Mouse (Mus musculus) hindbrain, embryonic 10.5 days (tissue): ENCODE data around the gene Hoxa4. TPM values are rescaled to one million over a fixed set of nuclear protein-coding genes. Genes with fewer than 3 reads are reported as not detected.

Source experiments
- DNase-seq: peaks from one replicate; pipeline ENCODE4 v3.0.0-alpha.2; 2017; ENCODE audit warnings: low spot score
- H3K27ac ChIP-seq: fragments of 300-500 bp; sonication (generic); 2 replicates; pipeline ENCODE4 v1.5.1; 2016; ENCODE audit warnings: mild to moderate bottlenecking, moderate library complexity
- H3K27me3 ChIP-seq: fragments of 300-500 bp; sonication (generic); 2 replicates; pipeline ENCODE4 v1.6.1; 2016; ENCODE audit warnings: mild to moderate bottlenecking; ENCODE audit not compliant: poor library complexity, insufficient read depth, severe bottlenecking
- H3K36me3 ChIP-seq: fragments of 300-500 bp; sonication (generic); 2 replicates; pipeline ENCODE4 v1.6.1; 2016; ENCODE audit warnings: mild to moderate bottlenecking, moderate library complexity
- H3K4me1 ChIP-seq: fragments of 300-500 bp; sonication (generic); replicated peaks from 2 replicates; pipeline ENCODE4 v1.6.1; 2016; ENCODE audit warnings: mild to moderate bottlenecking
- H3K4me3 ChIP-seq: fragments of 300-500 bp; sonication (generic); 2 replicates; pipeline ENCODE4 v1.5.1; 2016; ENCODE audit warnings: mild to moderate bottlenecking, moderate library complexity
- H3K9me3 ChIP-seq: fragments of 300-500 bp; sonication (generic); 2 replicates; pipeline ENCODE4 v1.6.1; 2016; ENCODE audit warnings: mild to moderate bottlenecking, moderate library complexity
- WGBS: fragments of 180-500 bp; shearing (Covaris S2); methylation state at CpG from one replicate; pipeline ENCODE4 v1.1.7; 2016; 5-methylcytosine and 5-hydroxymethylcytosine counted together
- polyA plus RNA-seq: library from polyadenylated mRNA; unstranded; fragments of >200 nt; fragmentation: Nextera tagmentation; extraction: Ambion mirVana; gene quantifications from 2 replicates; pipeline ENCODE4 v1.2.1, GENCODE M21; 2016

Hoxa4 gene
- polyA plus RNA-seq, 1 experiment from 2014 or later, result 4.3 TPM

GRCm38 (mm10) chr6:52184668-52185067 lies 6.9 kb downstream of the Hoxa4 start:
- no peak for DNase-seq
- peak overlapping the region; percentile 23; the same call in 1 of the 2 replicates for H3K27ac ChIP-seq
- H3K9me3 ChIP-seq, result no peaks in the 10 kb centered on the region
- 4% methylated on average over 6 of the region's 6 CpGs for WGBS
- H3K4me3 ChIP-seq, result 0 out of 2 replicates have a peak overlapping the region, but pooled peaks have one; percentile 20
- H3K4me1 ChIP-seq, result no peaks in the 10 kb centered on the region; the same call in 1 of the 2 replicates
- H3K27me3 ChIP-seq, result peaks cover 100% of the 10 kb centered on the region
- H3K36me3 ChIP-seq, result no peaks in the 10 kb centered on the region

- no peaks in the 10 kb centered on the region for H3K9me3 ChIP-seq
- no peak overlapping the region for H3K27ac ChIP-seq
- no peaks in the 10 kb centered on the region for H3K36me3 ChIP-seq
- no peaks in the 10 kb centered on the region; the same call in 1 of the 2 replicates for H3K4me1 ChIP-seq
- no peak for DNase-seq
- peaks cover 100% of the 10 kb centered on the region for H3K27me3 ChIP-seq
- WGBS, result 9% methylated on average over 10 of the region's 10 CpGs
- H3K4me3 ChIP-seq, result no peak overlapping the region
Measured at GRCm38 (mm10) chr6:52183311-52184080, 8.1 kb downstream of the Hoxa4 start.

- Histone ChIP-seq H3K4me1 (no peaks in the 10 kb centered on the region; the same call in 1 of the 2 replicates), H3K27ac (no peak overlapping the region)
- 14% methylated on average over 1 of the region's 1 CpGs for WGBS
Measured at GRCm38 (mm10) chr6:52182793-52183192, 8.8 kb downstream of the Hoxa4 start.

DNA sequence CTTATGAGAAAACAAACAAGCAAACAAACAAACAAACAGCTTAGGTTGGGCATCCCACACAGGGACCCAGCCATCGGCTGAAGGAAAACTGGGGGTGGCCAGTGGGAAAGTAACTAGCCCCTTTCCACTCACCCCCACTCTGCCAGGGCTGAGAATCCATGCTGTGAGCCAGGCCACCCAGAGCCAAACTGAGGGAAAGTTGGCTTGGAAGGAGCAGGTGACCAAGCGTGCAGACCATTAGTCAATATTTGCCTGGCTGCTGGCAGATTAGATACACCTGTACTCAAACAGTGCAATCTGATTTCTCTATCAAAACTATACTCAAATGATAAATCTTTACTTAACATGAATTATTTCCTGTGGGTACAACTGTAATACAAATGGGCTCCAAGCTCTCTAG lies 9.5 kb downstream of the Hoxa4 start:
- WGBS, result 19% methylated on average over 2 of the region's 2 CpGs
- DNase-seq, result no peak
- no peaks in the 10 kb centered on the region for H3K36me3 ChIP-seq
- H3K4me3 ChIP-seq, result no peak overlapping the region
- no peak overlapping the region for H3K27ac ChIP-seq
- H3K27me3 ChIP-seq, result peaks cover 100% of the 10 kb centered on the region
- no peaks in the 10 kb centered on the region for H3K9me3 ChIP-seq
- H3K4me1 ChIP-seq, result no peaks in the 10 kb centered on the region; the same call in 1 of the 2 replicates

More at GRCm38 (mm10) chr6:52182793-52183192, 8.8 kb downstream of the Hoxa4 start:
- no peaks in the 10 kb centered on the region for H3K9me3 ChIP-seq
- H3K36me3 ChIP-seq, result no peaks in the 10 kb centered on the region
- no peak for DNase-seq
- H3K27me3 ChIP-seq, result peaks cover 100% of the 10 kb centered on the region
- H3K4me3 ChIP-seq, result no peak overlapping the region

DNA sequence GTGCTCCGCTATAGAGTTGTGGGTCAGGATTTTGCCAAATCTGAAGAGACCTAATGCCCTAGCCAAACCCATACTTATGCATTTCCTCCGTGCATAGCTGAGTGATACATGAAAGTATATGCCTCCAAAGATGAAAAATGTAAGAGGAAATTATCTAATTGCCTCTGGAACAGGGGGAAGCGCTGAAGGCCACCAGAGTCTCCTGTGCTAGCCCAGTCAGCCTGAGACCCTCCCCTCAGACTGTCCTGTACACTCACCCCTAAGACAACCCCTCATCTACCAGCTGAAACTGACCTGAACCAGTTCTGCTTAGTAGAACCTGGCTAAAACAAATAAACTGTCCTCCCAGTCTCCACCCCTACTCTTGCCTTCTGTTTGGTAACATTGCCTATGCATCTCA lies 10.8 kb downstream of the Hoxa4 start:
- no peak for DNase-seq
- Histone ChIP-seq H3K4me3 (peak overlapping the region; percentile 81), H3K9me3 (no peaks in the 10 kb centered on the region), H3K27ac (no peak overlapping the region), H3K27me3 (peaks cover 100% of the 10 kb centered on the region), H3K36me3 (no peaks in the 10 kb centered on the region), H3K4me1 (peaks cover 4% of the 10 kb centered on the region)
- WGBS, result 4% methylated on average over 3 of the region's 3 CpGs

- Histone ChIP-seq H3K9me3 (no peaks in the 10 kb centered on the region), H3K27ac (peak overlapping the region; percentile 82), H3K27me3 (peaks cover 100% of the 10 kb centered on the region), H3K4me3 (peak overlapping the region; percentile 81), H3K36me3 (no peaks in the 10 kb centered on the region), H3K4me1 (peaks cover 8% of the 10 kb centered on the region)
- 1% methylated on average over 11 of the region's 11 CpGs for WGBS
- DNase-seq, result no peak
Measured at GRCm38 (mm10) chr6:52180213-52180710, 11.3 kb downstream of the Hoxa4 start.

DNA sequence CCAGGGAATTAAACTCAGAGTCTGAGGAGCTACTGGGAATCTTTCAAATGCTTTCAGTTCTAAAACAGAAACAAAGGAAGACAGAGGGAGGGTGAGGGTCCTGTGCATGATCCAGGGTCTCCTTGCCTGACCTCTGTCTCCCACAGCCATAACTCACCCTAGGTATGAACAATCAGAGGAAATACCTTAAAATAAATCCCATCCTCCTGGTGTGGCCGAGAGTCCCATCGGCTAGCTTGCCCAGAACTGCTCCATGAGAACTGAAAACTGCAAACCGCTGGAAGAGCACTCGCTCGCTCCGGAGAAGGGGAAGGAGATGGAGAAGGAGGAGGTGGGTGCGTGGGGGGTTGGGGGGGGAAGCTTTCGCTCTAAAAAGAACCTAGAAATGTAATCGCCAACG lies 11.9 kb downstream of the Hoxa4 start:
- no peak for DNase-seq
- H3K9me3 ChIP-seq, result no peaks in the 10 kb centered on the region
- peak overlapping the region; percentile 81 for H3K4me3 ChIP-seq
- no peaks in the 10 kb centered on the region for H3K36me3 ChIP-seq
- peaks cover 100% of the 10 kb centered on the region for H3K27me3 ChIP-seq
- WGBS, result 2% methylated on average over 10 of the region's 10 CpGs
- peak overlapping the region; percentile 82 for H3K27ac ChIP-seq
- peaks cover 10% of the 10 kb centered on the region for H3K4me1 ChIP-seq

DNA sequence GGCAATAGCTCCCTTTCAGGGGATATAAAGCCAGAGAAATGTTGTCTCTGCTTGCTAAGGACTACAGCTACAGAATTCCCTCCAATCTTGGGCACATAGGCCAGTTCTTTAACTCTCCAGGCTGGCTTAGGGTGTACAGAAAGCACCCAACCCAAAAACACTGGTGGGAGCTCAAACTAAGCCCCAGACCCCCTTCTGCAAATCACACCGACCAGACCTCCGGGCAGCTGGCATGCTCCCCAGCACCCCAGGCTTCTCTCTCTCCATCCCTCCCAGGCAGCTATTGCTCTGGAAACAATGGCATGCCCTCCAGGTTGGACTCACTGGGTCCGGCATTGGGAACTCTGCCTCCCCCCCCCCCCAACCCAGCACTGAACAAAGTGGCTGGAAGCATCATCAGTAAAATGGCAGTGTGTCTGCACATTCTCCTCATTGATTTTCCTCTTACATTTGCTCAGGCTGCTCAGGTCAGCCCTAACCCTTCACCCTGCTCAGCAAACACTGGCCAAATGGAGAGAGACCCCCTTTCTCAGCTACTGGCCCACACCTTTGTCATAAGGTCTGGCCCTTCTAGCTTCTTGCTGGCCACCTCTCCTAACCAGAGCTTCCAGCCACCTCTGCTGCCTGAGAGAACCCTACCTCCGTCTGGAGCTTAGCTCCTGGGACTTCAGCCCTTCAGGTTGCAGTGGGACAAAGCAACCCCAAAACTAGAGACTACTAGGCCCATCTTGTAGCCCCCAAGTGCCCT lies 12.5 kb downstream of the Hoxa4 start:
- H3K4me3 ChIP-seq, result peak overlapping the region; percentile 81
- 1% methylated on average over 4 of the region's 4 CpGs for WGBS
- no peaks in the 10 kb centered on the region for H3K9me3 ChIP-seq
- peaks cover 100% of the 10 kb centered on the region for H3K27me3 ChIP-seq
- peak; percentile 42 for DNase-seq
- H3K4me1 ChIP-seq, result peaks cover 10% of the 10 kb centered on the region
- H3K27ac ChIP-seq, result peak overlapping the region; percentile 82
- H3K36me3 ChIP-seq, result no peaks in the 10 kb centered on the region

GRCm38 (mm10) chr6:52177806-52178205 lies 13.7 kb downstream of the Hoxa4 start:
- under 1% methylated on average over 9 of the region's 9 CpGs for WGBS
- Histone ChIP-seq H3K4me1 (peaks cover 14% of the 10 kb centered on the region), H3K27ac (peak overlapping the region; percentile 82), H3K27me3 (peaks cover 100% of the 10 kb centered on the region), H3K36me3 (no peaks in the 10 kb centered on the region), H3K9me3 (no peaks in the 10 kb centered on the region), H3K4me3 (peak overlapping the region; percentile 81)
- DNase-seq, result no peak

DNA sequence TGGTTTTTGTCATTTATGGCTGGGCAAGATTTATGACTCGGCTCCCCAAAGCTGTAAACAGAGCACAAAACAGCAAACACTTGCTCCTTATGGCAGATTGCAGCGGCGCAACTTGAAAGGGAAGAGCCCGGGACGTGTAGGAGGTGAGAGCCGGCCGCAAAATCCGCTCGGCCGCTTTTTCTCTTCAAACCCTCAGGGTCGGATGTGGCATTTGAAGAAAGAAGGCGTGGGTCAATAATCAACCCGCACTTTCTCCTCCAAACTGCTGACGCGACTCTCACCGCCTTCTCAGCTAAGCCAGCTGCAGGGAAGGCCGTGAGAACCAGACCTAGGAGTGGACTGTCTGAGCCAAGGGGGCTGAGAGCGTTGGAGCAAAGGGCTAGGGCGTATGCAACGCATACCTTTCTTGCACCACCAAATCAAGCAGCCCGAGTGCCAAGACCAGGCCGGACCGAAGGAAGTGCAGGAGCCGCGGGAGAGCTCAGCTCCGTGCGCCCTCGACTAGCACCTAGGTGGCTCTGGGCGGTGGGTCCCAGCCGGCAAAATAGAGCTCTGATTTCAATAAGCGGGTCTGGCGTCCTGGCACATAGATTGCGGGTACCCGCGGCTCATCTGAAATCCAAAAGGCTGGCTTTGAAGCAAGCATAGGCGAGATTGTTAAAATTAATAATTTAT lies 14.4 kb downstream of the Hoxa4 start, which contains the start of gene 5730596B20Rik:
Gene 5730596B20Rik, plus strand, starts transcription at position 438 of the 675 bp plus-strand sequence.
- Histone ChIP-seq H3K4me3 (peak within 1 kb of the TSS; percentile 81), H3K9me3 (no peaks in the 10 kb centered on the region), H3K27ac (peak within 1 kb of the TSS; percentile 82), H3K36me3 (no peaks in the 10 kb centered on the region), H3K27me3 (peaks cover 100% of the 10 kb centered on the region), H3K4me1 (peaks cover 20% of the 10 kb centered on the region)
- peak; percentile 73 for DNase-seq
- under 1% methylated on average over 36 of the region's 36 CpGs for WGBS

DNA sequence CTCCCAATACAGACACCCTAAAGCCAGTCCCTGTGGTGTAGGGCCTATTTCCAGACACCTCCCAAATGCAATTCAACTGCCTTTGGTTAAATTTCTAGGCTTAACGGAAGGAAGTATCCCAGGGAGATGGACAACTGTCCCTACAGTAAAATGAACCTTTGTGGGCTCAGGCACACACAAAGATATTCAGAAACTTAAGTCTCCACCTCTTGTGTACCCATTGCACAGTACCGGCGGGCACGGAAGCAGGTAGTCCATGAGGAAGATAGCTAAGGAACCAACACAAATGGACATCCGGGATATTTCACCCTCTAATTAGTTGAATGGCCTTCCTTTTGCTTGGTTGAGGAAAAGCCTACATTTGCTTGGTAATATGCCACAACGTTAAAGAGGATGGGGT lies 15.2 kb downstream of the Hoxa4 start:
- H3K27ac ChIP-seq, result peak overlapping the region; percentile 82
- peaks cover 100% of the 10 kb centered on the region for H3K27me3 ChIP-seq
- H3K4me3 ChIP-seq, result peak overlapping the region; percentile 81
- H3K36me3 ChIP-seq, result no peaks in the 10 kb centered on the region
- H3K4me1 ChIP-seq, result peaks cover 28% of the 10 kb centered on the region
- 2% methylated on average over 6 of the region's 6 CpGs for WGBS
- H3K9me3 ChIP-seq, result no peaks in the 10 kb centered on the region
- no peak for DNase-seq

DNA sequence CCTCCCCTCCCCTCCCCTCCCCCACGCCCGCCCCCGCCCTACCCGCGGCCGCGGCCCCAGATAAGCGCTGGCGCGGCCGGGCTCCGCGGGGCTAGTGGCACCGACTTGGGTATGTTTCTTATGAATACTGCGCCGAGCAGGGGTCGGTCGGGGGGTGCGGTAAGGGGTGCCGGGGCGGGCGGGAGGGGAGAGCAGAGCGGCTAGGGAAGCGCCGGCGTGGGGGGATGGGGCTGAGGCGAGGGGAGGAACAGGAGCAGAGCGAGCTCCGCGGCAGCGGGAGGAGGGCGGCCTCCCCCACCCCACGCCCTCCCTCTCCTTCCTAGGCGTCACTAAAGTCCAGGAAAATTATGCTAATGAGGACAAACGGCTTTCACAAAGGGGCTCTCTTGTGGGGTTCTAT lies 15.7 kb downstream of the Hoxa4 start:
- WGBS, result under 1% methylated on average over 10 of the region's 35 CpGs
- Histone ChIP-seq H3K9me3 (no peaks in the 10 kb centered on the region), H3K4me1 (peaks cover 33% of the 10 kb centered on the region), H3K4me3 (peak overlapping the region; percentile 81), H3K36me3 (no peaks in the 10 kb centered on the region), H3K27ac (peak overlapping the region; percentile 82), H3K27me3 (peaks cover 100% of the 10 kb centered on the region)
- peak; percentile 66 for DNase-seq
